Mouse (Mus musculus) CD8-positive naive resting alpha-beta T cell, adult 57 days (primary cell): ENCODE results near the gene 9530068E07Rik. TPM values are rescaled to one million over a fixed set of nuclear protein-coding genes. Genes with fewer than 3 reads are reported as not detected.

Experiments used
- total RNA-seq: library from RNA; stranded (reverse); gene quantifications from one replicate; pipeline ENCODE4 v1.2.4, GENCODE M21; 2023

9530068E07Rik gene
- total RNA-seq: 43.9 TPM

GRCm38 (mm10) chr11:52395940-52396596 is at the start of gene 9530068E07Rik:
TSS of gene 9530068E07Rik (plus strand) at chr11:52396428.

GRCm38 (mm10) chr11:52360471-52361277 is 35.6 kb upstream of the 9530068E07Rik start, which contains the start of gene Vdac1:
TSS of gene Vdac1 (plus strand) at chr11:52360860.

Other genes starting within 250 kb of the 9530068E07Rik start
- gene Olfr1371, start 182.4 kb upstream of the 9530068E07Rik start, total RNA-seq: not detected
- 194 TPM for gene Skp1a, start 164.4 kb upstream of the 9530068E07Rik start, total RNA-seq
- gene Tcf7, start 113.4 kb upstream of the 9530068E07Rik start, total RNA-seq: 1,216 TPM
- 57.6 TPM for gene Vdac1, start 35.6 kb upstream of the 9530068E07Rik start, total RNA-seq